Comparison of ENCODE assay signal across 20 mouse cellular contexts in genomic region chr5:90584799-90585198, GRCm38 (mm10). TPM values are rescaled to one million over a fixed set of nuclear protein-coding genes. Genes with fewer than 3 reads are reported as not detected.
"Had no signal": no experiment of that assay in that cellular context is flagged by ENCODE, and none has a peak within 500 bp of the region (broad histone marks: within the 10 kb centered on the region; RNA-seq: fewer than 3 reads in every experiment).

No protein-coding gene starts in this region.

- ATAC-seq: hindbrain, embryonic 16.5 days; inflammation-experienced regulatory T-cells, adult 6 months; intestine, embryonic 15.5 days; intestine, postnatal 0 days had no signal

- DNase-seq: gastrocnemius, adult 2 months; gastrocnemius, postnatal 10 days; gastrocnemius, postnatal 36 days; heart, postnatal 10 days; heart, postnatal 4 days; kidney, adult 18-20 months; kidney, adult 8-10 months; kidney, postnatal 10 days; kidney, postnatal 25 days; kidney, postnatal 4 days; liver; liver, embryonic 13.5 days had no signal

RNA-seq across cellular contexts. Expression of gene 5830473C10Rik, which starts 23.9 kb away (rescaled TPM):
- total RNA-seq: gastrocnemius, adult 2 months; gastrocnemius, postnatal 10 days; gastrocnemius, postnatal 36 days; heart, adult 8-10 months; heart, postnatal 10 days; heart, postnatal 25 days; heart, postnatal 4 days; layer of hippocampus, adult 2 months; layer of hippocampus, postnatal 25 days had no signal

RNA-seq across cellular contexts. Expression of gene Rassf6, which starts 55.7 kb away (rescaled TPM):
- total RNA-seq: gastrocnemius, adult 2 months; gastrocnemius, postnatal 10 days; gastrocnemius, postnatal 36 days; heart, adult 8-10 months; heart, postnatal 25 days had no signal
